Mouse (Mus musculus) MEL (cell line): ENCODE measurements at regions not wholly inside any gene's neighbourhood (a gene's known extent, or its start where the extent isn't known, plus 50 kb on each side); places are given as distances from the start of the nearest gene placed in this dataset.

Experiments
- BHLHE40 ChIP-seq: IDR thresholded peaks from 2 replicates; pipeline ENCODE4 v1.6.1; 2012; ENCODE audit warnings: low read depth, mild to moderate bottlenecking, inconsistent platforms, low read length, improper control_type of control experiment, borderline replicate concordance
- CTCF ChIP-seq, 3 experiments: IDR thresholded peaks in 2 of 3; conservative IDR thresholded peaks in 1 of 3; 2 replicates each; pipeline ENCODE4 v1.5.1; 2011 to 2012; ENCODE audit warnings: low read length in 3 of 3, low read depth in 2 of 3, mild to moderate bottlenecking in 2 of 3, improper control_type of control experiment in 1 of 3, inconsistent platforms in 1 of 3, mixed read lengths in 1 of 3, moderate library complexity in 1 of 3; ENCODE audit not compliant: control insufficient read depth in 1 of 3, insufficient read depth in 1 of 3, poor library complexity in 1 of 3, severe bottlenecking in 1 of 3
- GATA1 ChIP-seq: IDR thresholded peaks from 2 replicates; pipeline ENCODE4 v1.6.1; 2011; ENCODE audit warnings: low read depth, low read length, improper control_type of control experiment
- SMC3 ChIP-seq: IDR thresholded peaks from 2 replicates; pipeline ENCODE4 v1.6.1; 2011; ENCODE audit warnings: low read depth, low read length, improper control_type of control experiment
- ZC3H11A ChIP-seq: IDR thresholded peaks from 2 replicates; pipeline ENCODE4 v1.6.1; 2012; ENCODE audit warnings: low read depth, mild to moderate bottlenecking, inconsistent platforms, low read length, improper control_type of control experiment

DNA sequence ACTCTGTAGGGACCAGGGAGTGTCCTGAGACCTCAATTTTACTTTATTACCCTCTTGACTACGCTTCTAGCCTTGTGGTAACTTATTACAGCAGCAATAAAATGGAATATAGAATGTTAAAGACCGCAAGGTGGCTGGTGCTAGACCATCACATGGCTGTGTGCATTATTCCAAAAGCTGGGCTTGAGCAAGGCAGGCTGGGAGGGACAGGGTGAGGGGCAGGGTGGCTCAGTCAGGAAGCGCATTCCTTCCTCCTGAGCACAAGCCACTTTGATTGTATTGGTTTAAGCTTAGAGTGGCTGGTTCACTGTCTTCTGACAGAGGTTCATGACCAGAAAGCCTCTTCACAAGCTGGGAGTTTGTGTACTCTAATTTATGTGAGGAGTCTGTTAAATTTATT, 74.6 kb upstream of the Pgrmc2 start:
- TF ChIP-seq GATA1 (no peak), ZC3H11A (no peak), SMC3 (no peak), CTCF (IDR thresholded peaks at IDR 0.05 in 2 of 3, conservative IDR thresholded peaks at IDR 0.05 in 1 of 3; ENCODE audit: control insufficient read depth in 1 of 3, insufficient read depth in 1 of 3, low read depth in 2 of 3, low read length in 3 of 3, poor library complexity in 1 of 3, severe bottlenecking in 1 of 3) (no peak), BHLHE40 (no peak)
